Mouse (Mus musculus) heart, adult 8-10 months (tissue): ENCODE measurements around the gene Kcnj10. TPM values are rescaled to one million over a fixed set of nuclear protein-coding genes. Genes with fewer than 3 reads are reported as not detected.

Experiments
- DNase-seq: peaks from one replicate; pipeline ENCODE4 v3.0.0; 2022; ENCODE audit warnings: low spot score
- total RNA-seq, 4 experiments: library from RNA; stranded (reverse); gene quantifications; 2 replicates each; pipeline ENCODE4 v1.2.4; 2022

The Kcnj10 gene
- total RNA-seq = under 1 TPM; 0.11 to 0.23 (median 0.16) TPM

- peak; percentile 25 for DNase-seq
Observed at GRCm38 (mm10) chr1:172340729-172341321, at the start of gene Kcnj10. Gene Kcnj10 (plus strand): TSS chr1:172341210.

DNA sequence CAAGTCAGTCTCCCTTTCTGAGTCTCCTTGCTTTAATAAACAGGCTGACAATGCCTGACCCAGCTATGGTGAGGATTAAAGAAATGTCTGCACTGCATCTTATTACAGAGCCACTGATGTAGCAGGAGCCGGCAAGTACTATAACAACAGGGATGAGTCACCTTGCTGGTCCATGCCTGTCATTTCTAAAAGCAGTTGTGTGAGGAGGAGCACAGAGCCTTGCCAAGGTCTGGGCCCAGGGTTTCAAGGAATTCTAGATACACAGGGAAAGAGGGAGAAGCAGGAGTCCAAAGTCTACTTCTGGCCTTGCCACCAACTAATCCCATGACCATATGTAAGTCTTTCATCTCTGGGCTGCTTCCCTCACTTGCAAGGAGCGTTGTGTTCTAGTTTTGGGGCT is 48.1 kb upstream of the Kcnj10 start:
- no peak for DNase-seq

- DNase-seq = no peak
Observed at GRCm38 (mm10) chr1:172293449-172293848, 47.6 kb upstream of the Kcnj10 start.

DNA sequence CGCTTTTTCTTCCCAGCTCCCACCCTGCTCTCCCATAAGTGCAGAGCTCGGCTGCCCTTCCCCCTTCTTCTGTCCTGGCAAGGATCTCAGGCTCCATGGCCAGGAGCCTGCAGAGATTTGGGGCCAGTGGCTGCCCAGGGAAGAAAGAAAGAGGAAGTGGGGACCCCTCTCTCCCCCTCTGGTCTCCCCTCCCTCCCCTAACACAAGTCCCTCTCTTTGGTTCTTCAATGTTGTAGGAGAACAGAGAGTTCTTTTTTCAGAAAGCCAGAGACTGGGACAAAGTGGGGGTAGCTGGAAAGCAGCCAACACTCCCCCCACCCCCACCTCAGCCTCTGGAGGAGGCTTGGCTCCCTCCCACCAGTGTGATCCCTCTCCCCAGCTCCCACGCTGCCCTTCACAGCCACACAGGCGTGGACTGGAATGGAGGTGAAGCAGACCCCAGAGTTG is 45.2 kb upstream of the Kcnj10 start:
- peak; percentile 31 for DNase-seq

- DNase-seq = peak; percentile 60
Observed at GRCm38 (mm10) chr1:172296816-172297510, 44.0 kb upstream of the Kcnj10 start.

DNA sequence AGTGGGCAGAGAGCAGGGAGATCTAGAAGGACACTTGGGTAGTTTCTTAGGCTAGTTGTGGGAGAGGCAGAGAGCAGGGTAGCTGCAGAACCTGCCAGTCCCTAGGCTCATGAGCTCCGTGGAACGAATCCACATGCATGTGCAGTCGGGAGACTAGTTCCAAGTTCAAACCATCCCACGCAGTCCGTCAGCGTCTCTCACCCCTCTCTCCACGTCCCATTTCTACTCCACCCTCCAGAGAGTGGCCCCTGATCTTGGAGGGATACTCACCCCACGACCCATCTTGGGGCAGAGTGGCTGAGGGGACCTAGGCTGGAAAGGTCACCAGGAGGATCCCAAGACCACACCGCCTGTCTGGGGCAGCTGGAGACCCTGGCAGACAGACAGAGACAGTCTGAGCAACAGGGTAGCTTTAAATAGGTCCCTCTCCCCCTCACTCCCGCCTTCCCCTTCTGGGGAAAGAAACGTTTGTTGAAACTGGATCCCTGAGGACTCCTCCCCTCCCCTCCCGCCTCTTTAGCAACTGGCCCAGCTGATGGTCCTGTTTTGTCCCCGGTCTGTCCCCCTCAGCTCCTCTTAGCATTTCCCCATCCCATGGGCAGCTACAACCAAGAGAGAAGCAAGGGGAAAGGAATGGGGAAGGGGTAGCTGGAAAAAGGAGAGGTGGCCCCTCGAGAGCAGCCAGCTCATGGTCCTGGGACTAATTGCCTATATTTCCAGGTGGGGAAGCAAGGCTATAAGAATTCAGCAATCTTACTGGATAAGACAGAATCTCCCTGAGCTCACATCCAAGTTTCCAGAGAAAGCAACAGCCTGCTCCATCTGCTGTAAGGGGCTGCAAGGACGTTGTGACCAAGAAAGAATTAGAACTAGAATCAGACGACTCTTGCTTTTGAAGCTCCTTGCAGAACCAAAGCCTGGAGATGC is 43.1 kb upstream of the Kcnj10 start, which contains the start of gene Atp1a2:
TSS of gene Atp1a2 (minus strand) at position 454 of the 927 bp plus-strand sequence.
- peak; percentile 87 for DNase-seq

- no peak for DNase-seq
Observed at GRCm38 (mm10) chr1:172299528-172299927, 41.5 kb upstream of the Kcnj10 start.

DNA sequence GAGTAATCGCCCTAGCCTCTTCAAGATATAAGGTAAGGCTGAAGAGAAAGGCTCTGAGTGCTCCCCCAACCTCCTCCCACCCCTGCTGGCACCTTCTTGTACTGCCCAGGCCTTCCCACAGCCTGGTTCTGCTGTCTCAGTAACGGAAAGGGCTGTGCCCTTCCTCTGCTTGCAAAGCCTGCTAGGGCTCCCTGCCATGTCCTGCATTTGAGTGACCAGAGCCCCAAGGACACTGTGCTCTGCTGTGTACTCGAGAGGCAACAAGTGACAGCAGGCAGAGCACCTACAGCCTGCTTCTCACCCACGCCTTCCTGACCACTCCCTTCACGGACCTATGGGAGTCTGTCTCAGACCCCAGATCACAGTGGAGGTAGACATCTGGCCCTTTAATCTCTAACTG is 40.8 kb upstream of the Kcnj10 start:
- peak; percentile 52 for DNase-seq

GRCm38 (mm10) chr1:172301180-172301579 is 39.8 kb upstream of the Kcnj10 start:
- DNase-seq = no peak

DNA sequence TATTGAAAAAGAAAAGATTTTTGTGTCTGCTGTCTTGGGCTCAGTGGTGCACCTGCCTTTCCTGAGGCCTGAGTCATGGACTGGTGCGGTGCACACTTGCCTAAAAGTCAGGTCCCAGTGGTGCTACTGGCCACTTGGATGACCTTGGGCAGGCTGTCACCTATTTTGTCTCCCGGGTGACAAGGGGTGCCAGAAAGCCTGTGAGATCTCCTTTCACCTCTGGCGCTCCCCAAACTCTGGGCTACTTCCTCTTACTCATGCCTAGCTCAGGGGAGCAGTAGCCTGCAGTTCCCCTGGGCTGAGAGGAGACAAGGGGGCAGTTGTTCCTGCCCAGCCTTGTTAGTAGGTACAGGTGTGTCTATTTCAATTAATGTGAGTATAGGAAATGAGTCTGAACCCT is 38.7 kb upstream of the Kcnj10 start:
- no peak for DNase-seq

DNA sequence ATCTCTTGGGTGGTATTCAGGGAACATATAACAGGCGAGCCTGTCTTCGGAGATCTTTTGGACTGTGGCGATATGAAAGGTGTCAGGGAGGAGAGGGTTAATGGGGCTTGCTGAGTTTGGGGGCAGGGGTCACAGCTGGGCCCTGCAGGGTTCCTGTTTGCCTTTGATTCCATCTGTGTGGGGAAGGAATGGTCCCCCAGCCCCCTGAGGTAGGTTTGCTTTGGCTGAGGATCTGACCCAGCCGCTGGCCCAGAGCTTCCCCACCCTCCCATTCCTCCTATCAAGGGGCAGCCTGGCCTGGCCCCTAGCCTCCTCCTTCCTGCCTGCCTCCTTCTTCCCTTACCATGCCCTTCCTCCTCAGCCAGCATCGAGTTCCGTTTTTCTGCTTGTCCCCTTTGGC is 38.2 kb upstream of the Kcnj10 start:
- DNase-seq = no peak

DNA sequence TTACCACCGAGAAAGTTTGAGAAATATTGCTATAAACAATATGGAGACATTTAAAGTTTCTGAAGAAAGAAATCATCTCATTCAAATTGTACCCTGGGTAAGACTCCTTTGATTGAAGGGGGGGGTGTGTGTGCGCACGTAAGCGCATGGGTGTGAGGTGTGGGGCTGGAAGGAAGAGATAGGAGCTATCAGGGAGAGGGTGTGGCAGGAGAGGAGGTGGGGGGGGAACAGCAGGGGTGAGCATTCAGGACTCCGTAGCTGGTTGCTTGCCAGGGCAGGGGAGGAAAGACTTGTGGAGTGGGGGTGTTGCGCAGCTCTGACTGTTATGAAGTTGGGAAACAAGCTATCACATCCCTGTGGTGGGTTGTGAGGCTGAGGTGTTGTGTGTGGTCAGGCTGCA is 36.6 kb upstream of the Kcnj10 start:
- DNase-seq = no peak

- no peak for DNase-seq
Observed at GRCm38 (mm10) chr1:172305153-172305552, 35.9 kb upstream of the Kcnj10 start.

GRCm38 (mm10) chr1:172305635-172306034 is 35.4 kb upstream of the Kcnj10 start:
- no peak for DNase-seq

DNA sequence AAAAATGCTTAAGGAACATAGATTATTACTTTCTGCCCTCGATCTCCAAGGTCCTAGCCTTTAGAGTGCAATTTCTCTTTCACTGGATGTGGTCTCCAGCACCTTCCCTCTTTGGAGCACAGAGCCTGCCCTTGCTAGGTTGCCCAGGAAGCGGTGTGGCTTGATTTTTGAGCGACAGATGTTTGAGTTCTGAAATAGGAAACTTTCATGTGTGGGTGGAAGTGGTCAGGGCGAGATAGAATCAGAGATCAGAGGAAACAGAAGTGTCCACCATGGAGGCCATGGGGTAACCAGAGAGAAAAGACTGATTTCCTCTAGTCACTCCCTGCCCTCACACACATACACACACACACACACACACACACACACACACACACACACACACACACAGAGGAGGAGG is 34.8 kb upstream of the Kcnj10 start:
- no peak for DNase-seq

GRCm38 (mm10) chr1:172306885-172307284 is 34.1 kb upstream of the Kcnj10 start:
- DNase-seq = no peak

DNA sequence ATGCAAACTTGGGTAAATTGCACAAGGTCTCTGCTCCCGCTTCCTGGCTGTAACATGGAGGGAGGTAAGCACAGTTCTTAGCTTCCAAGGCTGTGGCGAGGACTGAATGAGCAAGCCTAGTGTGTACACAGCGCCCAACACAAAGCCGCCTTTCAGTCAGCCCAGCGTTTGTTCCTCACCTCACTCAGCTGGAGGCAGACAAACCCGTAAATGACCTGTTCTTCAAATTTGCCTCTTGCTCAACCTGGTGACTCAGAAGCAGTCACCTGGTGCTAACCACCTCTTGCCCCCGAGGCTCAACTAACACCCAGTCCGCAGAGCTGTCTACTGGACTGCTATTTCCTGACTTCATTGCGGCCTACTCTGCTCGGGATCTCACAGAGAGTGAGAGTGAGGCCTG is 33.1 kb upstream of the Kcnj10 start:
- DNase-seq = no peak

GRCm38 (mm10) chr1:172308409-172308808 is 32.6 kb upstream of the Kcnj10 start:
- DNase-seq = no peak

DNA sequence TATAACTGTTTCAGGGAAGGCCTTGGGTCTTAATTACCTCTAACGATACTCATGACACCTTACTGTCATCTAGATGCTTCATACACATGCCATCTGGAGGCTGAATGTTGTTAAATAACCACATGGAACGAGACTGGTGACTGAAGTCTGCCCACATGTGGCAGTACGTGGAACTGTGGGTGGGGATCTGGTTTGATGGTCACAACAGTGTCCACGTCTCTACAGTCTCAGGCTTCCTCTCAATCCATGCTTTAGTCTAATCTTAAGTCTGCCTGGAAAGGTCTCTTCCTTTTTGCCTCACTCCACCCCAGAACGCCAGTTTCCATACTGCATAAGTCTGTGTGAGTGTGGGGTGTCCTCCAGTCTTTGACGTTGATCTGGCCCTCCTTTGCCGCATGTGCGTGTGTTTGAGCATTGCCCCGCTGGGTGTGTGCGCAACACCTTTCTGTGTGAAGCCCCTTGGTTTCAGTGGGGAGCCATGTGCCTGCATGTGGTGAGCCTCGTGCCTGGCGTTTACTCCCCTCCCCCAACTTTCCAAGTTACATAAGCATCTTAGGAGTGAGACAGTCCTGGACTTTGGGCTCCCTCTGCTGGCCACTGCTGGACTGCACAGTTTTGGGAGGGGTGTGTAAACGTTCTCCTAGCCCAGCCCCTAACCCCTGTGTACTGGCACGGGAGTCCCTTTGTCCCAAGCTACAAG is 31.2 kb upstream of the Kcnj10 start:
- peak; percentile 94 for DNase-seq

GRCm38 (mm10) chr1:172311248-172311906 is 29.6 kb upstream of the Kcnj10 start:
- DNase-seq = peak; percentile 79
